Mouse (Mus musculus) T-cell, adult 2 months (primary cell): ENCODE results near the gene Gm6899.
A peak's percentile ranks its signal among the peaks of the same experiment; 100 is the strongest.

Experiments
- DNase-seq: peaks from one replicate; pipeline ENCODE4 v3.0.0; 2022; ENCODE audit warnings: low spot score

Gm6899 gene

DNA sequence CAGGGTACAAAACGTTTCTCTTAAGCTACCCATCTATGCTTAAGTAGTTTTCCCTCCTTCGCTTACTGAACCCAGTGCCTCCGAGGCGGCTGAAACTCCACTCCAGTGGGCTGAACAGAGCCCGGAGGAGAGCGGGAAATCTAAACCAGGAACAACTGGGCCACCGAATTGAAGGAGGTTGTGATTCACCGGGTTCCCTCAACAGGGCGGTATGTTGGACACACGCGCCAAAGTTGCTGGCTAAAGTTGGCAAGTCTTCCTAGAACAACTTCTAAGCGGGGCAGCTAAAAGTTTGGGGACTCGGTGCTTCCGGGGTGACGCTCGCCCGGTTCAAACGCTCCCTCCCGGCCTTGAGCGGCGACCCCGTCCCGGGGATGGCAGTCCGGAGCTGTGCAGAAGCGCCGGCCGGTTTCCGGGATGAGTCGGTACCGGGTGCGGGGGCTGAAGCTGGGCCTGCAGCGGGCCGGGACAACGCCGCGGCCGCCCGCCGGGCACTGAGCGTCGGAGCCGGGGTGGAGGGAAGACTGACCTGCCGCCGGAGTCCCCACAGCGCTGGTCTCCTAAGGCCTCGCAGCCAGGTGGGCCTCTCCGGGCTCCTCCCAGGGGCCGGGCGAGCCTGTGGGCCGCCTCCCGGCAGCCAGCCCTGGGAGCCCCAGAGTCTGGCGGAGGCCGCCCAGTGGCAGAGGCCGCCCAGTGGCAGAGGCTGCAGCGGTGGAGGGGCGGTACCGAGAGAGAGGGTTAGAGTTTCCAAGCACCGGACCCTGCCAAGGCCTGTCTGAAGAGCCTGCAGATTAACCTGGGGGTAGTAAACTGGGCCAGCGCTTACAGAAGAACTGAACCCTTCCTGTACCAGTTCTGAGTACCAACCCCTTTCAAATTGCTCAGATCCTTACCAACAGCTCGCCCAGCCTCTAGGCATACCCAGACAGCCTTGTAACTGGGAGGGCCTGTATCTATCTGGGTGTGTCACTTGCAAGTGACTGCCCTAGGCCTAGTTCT is at the start of gene Gm6899, which contains the start of gene Vrk2:
TSS of gene Gm6899 (plus strand) at position 181 of the 999 bp plus-strand sequence.
TSS of gene Vrk2 (minus strand) at position 939 of the 999 bp plus-strand sequence.
- peak; percentile 80 for DNase-seq

- no peak for DNase-seq
Measured at GRCm38 (mm10) chr11:26551551-26551950, 41.5 kb upstream of the Gm6899 start.

DNA sequence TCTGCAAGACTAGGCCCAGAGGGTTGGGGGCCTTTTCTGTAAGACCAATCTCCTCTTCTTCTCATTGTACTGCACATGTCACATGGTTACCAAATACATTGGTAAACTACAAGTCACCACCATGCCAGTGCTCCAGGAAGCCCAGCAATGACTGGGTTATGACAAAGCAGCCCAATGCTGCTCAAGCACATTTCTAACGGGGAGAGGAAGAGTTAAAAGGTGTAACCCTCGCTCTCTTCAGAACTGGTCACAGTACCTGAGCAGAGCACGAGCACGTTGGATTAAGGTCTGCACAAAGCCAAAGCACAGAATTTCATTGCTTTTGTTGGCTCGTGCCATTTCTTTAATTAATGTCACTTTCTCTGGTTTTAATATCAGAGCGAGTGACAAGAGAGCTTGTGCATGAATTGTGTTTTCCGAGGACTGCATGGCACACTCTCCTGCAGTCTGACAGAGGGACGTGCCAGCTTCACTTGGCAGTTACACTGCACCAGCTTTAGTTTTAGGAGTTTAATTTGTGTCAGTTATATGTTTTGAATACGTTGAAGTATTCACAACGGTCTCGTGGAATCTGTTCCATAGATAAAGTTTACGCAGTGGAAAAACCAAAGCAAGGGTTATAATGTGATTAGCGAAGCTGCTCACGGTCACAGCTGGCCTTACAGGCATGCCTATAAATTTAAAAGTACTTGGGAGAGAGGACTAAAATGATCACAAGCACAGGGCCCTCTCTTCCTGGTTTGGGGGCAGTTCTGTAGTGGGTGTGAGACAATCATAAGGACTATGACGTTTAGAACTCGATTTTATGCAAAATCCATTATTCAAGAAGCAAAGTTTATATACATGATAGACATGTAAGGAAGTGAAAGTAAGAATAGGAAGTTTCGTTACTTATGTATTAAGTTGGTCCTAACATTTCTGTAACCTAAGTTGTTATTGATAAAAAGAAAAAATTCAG is 7.4 kb upstream of the Gm6899 start:
- no peak for DNase-seq

DNA sequence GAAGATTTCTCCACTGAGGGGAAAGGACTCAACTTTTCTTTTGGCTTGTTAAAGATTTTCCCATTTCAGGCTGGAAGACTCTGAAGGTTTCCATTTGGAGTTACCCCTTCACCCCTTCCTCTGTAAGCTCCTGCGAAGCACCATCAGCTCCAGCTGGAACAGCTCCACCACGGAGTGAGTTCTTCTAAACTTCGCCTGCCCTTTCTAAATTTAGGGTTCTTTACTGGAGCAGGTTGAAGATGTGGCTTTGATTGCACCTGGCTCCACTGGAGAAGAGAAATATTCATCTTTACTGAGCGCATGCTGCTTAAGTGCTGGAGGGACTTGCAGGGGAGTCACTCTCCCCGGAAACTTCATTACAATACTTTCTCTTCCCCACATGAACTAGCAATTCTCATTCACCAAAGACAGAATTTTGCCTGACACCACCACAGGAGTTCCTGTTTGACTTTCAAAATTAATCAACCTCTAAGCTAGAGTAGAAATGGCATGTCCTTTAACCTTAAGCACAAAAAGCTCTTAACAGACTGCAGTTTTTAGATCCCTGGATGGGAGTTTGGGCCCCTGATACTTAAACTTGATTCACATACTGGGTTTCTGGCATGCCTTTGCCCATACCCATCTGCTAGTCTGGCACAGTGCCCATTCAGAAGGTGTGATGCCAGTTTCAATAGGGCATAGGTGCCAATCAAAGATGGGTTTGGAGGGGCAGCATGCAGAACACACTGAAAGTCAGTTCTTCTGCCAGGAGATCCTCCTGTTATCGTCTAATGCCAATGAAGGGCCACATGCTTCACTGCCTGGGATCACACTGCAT is 6.5 kb upstream of the Gm6899 start:
- no peak for DNase-seq

DNA sequence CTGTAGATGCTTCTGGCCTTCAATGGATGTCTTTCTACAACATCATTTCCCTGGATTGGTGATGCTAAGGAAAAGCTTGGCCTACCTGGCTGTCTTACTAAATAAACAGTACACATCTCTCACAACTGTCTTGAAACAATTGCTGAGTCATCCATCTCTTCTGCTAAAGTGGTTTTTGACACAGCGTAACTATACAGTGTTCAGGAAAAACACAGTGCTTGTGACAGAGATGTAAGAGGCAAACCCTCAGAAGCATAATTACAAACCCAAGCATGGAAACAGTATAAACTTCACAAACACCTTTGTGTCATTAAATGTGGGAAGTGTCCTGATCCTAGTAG is 5.9 kb upstream of the Gm6899 start:
- DNase-seq: no peak

DNA sequence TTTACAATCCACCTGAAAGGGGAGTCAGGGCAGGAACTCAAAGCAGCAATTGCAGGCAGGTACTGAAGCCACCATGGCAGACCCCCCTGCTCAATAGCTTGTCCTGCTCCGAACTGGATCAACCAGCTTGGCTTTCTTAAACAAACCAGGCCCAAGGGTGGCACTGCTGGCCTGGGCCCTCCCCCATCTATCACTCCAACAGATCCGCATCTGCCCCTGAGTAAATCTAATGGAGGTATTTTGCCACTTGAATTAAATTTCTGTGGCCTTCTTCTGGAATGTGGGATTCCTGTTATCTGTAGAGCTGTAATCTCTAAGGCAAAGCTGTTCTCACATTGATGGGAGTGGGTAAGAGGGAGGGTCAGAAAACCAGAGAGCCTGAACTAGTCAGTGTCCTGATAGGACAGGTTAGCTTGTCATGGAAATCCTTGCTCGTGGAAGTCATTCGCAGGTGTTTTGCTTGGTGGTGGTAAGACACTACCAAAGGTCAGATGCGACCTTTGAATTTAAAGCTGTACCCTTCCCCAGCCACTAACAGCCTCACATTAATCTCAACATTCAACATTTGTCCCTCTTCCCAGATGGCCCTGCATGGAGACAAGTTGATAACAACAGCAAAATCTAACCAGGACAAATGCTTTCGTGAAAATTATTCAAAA is 517 bp upstream of the Gm6899 start:
- DNase-seq: no peak

GRCm38 (mm10) chr11:26594487-26594886 is 1.4 kb downstream of the Gm6899 start:
- DNase-seq: no peak

GRCm38 (mm10) chr11:26596186-26596585 is 3.1 kb downstream of the Gm6899 start:
- no peak for DNase-seq

DNA sequence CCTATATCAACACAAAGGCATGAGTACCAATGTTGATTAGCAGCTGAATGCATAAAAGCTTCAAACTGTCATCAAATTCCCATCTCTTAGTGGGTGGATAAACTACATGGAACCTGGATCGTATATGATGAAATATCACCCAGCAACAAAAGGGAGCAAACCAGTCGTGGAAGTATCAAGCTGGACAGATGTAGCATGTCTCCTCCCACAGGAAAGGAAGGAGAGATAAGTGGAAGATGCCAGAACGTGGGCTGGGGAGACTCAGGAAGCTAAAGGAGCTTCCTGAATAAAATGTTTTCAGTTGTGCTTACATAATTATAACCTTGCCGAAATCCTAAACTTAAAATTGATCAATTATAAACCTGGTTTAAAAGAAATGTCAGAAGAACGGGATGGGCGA is 4.1 kb downstream of the Gm6899 start:
- DNase-seq: no peak

- DNase-seq: no peak
Measured at GRCm38 (mm10) chr11:26597761-26598160, 4.7 kb downstream of the Gm6899 start.

DNA sequence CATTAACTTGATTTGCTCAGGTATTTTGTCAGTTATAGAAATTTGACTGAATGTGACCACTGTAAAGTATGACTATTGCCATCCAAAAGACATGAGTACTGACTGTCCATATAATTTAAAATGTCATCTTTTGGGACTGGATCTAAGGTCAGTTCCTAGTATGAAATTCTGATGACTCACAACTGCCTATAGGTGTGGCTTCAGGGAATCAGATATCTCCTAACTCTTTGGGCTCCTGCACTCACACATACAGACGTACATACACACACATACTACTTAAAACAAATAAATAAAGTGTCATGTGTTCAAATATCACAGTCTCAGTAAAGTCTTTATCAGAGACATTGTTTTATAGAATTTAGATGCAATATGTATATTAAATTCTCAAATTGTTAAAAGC is 5.8 kb downstream of the Gm6899 start:
- no peak for DNase-seq

DNA sequence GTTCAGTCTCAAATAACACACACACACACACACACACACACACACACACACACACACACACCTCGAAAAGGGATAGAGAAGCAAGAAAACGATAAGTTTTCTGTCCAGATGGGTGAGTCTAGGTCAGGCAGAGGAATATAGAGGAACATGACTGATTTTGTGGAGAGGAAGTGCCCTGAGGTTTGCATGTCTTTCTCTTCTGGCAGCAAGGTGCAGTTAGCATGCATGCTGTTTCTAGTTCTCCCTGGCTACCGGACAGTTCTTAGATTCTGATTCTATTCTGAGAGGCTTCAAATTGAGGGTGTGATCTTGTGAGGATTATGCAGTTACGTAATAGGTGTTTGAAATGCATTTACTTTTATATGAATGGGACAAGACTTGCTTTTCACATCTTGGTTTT is 7.7 kb downstream of the Gm6899 start:
- no peak for DNase-seq

- DNase-seq: no peak
Measured at GRCm38 (mm10) chr11:26601571-26602175, 8.6 kb downstream of the Gm6899 start.

- no peak for DNase-seq
Measured at GRCm38 (mm10) chr11:26604061-26604655, 11.1 kb downstream of the Gm6899 start.

DNA sequence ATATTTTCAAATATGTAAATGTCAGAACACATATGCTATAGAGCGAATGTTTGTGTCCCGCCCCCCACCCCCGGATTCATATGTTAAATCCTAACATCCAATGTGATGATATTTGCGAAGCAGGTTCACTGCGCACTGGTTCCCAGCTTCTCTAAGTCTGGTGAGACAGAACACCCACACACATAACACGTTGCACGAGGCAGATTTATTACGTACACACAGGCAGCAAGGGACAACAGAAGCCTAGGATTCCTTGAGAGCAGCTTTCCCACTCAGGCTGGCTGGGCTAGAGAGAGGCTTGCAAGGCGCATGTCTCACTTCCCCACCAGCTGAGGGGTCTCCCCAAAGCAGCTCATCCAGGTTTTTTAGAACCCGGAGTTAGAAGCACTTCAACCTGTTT is 15.8 kb downstream of the Gm6899 start:
- no peak for DNase-seq

DNA sequence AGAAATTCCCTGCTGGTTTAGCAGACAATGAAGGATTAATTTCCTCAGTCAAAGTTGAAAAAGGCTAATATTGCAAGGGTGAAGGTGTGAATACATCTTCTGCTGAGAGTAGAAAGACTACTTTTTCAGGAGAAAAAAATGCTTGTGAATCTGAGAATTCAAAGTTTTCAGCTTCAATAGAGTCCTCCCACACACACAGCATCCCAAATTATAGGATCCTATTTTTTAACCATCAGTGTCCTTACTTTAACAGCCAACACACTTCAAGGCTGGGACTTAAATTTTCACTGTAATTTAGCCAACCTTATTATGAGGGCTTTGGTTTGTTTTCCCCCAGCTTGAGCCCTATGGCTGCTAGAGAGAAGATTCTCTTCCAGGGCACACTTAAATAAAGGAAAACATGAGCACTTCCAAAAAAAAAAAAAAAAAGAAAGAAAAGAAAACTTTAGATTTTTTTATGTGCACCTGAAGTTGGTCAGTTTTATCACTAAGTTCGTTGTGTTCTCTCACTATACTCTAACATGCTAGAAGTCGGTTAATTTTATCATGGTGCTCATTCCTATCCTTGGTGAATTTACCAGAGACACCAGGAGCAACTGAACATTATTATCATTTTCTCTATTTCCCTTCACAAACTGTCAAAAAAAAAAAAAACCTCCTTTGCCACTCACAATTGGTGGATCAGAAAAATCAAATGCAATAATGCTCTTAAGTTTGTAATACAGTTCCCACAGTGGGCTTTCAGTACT is 25.6 kb downstream of the Gm6899 start:
- DNase-seq: no peak

DNA sequence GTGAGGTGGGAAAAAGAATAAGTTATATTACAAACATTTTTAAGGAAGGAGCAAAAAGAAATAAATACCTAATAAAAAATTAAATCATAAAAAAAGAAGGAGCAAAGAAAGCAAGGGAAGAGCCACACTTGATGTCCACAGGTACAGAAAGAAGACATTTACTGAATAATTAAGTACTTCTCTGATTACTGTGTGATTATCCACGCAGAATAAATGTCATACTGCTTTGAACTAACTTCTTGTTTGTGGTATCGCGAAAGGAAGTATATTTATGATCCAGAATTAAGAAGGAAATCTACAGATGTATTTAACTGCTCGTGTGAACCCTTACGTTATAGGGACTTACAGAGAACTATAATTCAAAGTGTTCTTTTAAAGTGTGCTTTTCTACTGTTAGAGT is 29.7 kb downstream of the Gm6899 start:
- no peak for DNase-seq

GRCm38 (mm10) chr11:26636239-26636638 is 43.2 kb downstream of the Gm6899 start:
- DNase-seq: no peak

DNA sequence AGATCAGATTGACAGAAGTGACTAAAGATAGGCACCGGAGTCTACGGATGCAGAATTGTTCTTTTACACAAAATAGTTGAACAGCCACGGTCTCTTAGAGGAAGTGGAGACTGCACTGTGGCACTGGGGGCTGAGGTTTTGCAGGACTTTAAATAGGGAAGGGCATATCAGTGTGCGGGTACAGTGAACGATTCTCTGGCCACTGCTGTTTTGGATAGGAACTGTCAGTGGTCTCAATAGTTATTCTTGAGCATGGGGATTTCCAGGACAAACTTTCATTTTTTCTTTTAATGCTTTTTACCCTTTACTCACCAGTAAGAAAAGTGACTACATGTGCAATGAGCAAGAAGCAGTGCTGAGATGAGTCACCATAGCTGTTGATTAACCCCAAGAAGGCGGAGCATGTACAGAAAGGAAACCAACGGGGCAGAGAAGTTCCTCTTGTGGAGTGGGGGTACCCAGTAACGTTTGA is 47.3 kb downstream of the Gm6899 start:
- peak; percentile 15 for DNase-seq
